Mouse (Mus musculus): ENCODE measurements around the gene Eif3l.

Eif3l gene

GRCm38 (mm10) chr15:79074913-79075532, at the start of gene Eif3l:
Eif3l (plus strand) TSS chr15:79075179.
- TF ChIP-seq GATA4 (IDR thresholded peaks at IDR 0.05; ENCODE audit: insufficient replicate concordance, low read length) = no peak; the same call in 1 of the 2 replicates

GRCm38 (mm10) chr15:79025687-79026308, 49.2 kb upstream of the Eif3l start:
- no peak for TF ChIP-seq GATA4 (IDR thresholded peaks at IDR 0.05; ENCODE audit: insufficient replicate concordance, low read length)

GRCm38 (mm10) chr15:79026511-79027290, 48.3 kb upstream of the Eif3l start:
- TF ChIP-seq GATA4 (IDR thresholded peaks at IDR 0.05; ENCODE audit: insufficient replicate concordance, low read length) = peak; percentile 71; the same call in 1 of the 2 replicates

- TF ChIP-seq GATA4 (IDR thresholded peaks at IDR 0.05; ENCODE audit: insufficient replicate concordance, low read length) = no peak
Observed at GRCm38 (mm10) chr15:79027291-79028205, 47.4 kb upstream of the Eif3l start.

- TF ChIP-seq GATA4 (IDR thresholded peaks at IDR 0.05; ENCODE audit: insufficient replicate concordance, low read length) = no peak
Observed at GRCm38 (mm10) chr15:79028237-79028738, 46.7 kb upstream of the Eif3l start, which contains the start of gene H1f0. H1f0 (plus strand) TSS chr15:79028450.

- no peak for TF ChIP-seq GATA4 (IDR thresholded peaks at IDR 0.05; ENCODE audit: insufficient replicate concordance, low read length)
Observed at GRCm38 (mm10) chr15:79028823-79029484, 46.0 kb upstream of the Eif3l start.

- TF ChIP-seq GATA4 (IDR thresholded peaks at IDR 0.05; ENCODE audit: insufficient replicate concordance, low read length) = no peak
Observed at GRCm38 (mm10) chr15:79029519-79030241, 45.3 kb upstream of the Eif3l start.

GRCm38 (mm10) chr15:79030551-79031435, 44.2 kb upstream of the Eif3l start:
- TF ChIP-seq GATA4 (IDR thresholded peaks at IDR 0.05; ENCODE audit: insufficient replicate concordance, low read length) = no peak

GRCm38 (mm10) chr15:79037913-79038328, 37.1 kb upstream of the Eif3l start:
- TF ChIP-seq GATA4 (IDR thresholded peaks at IDR 0.05; ENCODE audit: insufficient replicate concordance, low read length) = no peak

GRCm38 (mm10) chr15:79038331-79038730, 36.6 kb upstream of the Eif3l start:
- no peak for TF ChIP-seq GATA4 (IDR thresholded peaks at IDR 0.05; ENCODE audit: insufficient replicate concordance, low read length)

GRCm38 (mm10) chr15:79038853-79039252, 36.1 kb upstream of the Eif3l start:
- no peak for TF ChIP-seq GATA4 (IDR thresholded peaks at IDR 0.05; ENCODE audit: insufficient replicate concordance, low read length)
